Mouse (Mus musculus) hindbrain, embryonic 11.5 days (tissue): ENCODE measurements at regions not wholly inside any gene's neighbourhood (a gene's known extent, or its start where the extent isn't known, plus 50 kb on each side); places are given as distances from the start of the nearest gene placed in this dataset.
A peak's percentile ranks its signal among the peaks of the same experiment; 100 is the strongest.

Experiments
- ATAC-seq: fragments of 200-750 bp; cut with Nextera tagmentation; 2 replicates; pipeline ENCODE4 v1.8.0; 2017; ENCODE audit warnings: mild to moderate bottlenecking, moderate TSS enrichment, moderate library complexity; ENCODE audit not compliant: low FRiP score
- DNase-seq: peaks from one replicate; pipeline ENCODE4 v3.0.0-alpha.2; 2015; ENCODE audit warnings: low spot score
- H3K27ac ChIP-seq: fragments of 300-500 bp; sonication (generic); 2 replicates; pipeline ENCODE4 v1.5.1; 2014; ENCODE audit warnings: mild to moderate bottlenecking, low read depth, low read length
- H3K27me3 ChIP-seq: fragments of 300-500 bp; sonication (generic); 2 replicates; pipeline ENCODE4 v1.6.1; 2014; ENCODE audit warnings: mild to moderate bottlenecking, low read length, moderate library complexity, mixed read lengths; ENCODE audit not compliant: control insufficient read depth, insufficient read depth
- H3K36me3 ChIP-seq: fragments of 300-500 bp; sonication (generic); 2 replicates; pipeline ENCODE4 v1.6.1; 2014; ENCODE audit warnings: mild to moderate bottlenecking, low read length, moderate library complexity, mixed read lengths; ENCODE audit not compliant: control insufficient read depth, insufficient read depth
- H3K4me1 ChIP-seq: fragments of 300-500 bp; sonication (generic); replicated peaks from 2 replicates; pipeline ENCODE4 v1.6.1; 2014; ENCODE audit warnings: low read length, mixed read lengths; ENCODE audit not compliant: control insufficient read depth, insufficient read depth
- H3K4me2 ChIP-seq: fragments of 300-500 bp; sonication (generic); replicated peaks from 2 replicates; pipeline ENCODE4 v1.6.1; 2014; ENCODE audit warnings: mild to moderate bottlenecking, low read depth, low read length
- H3K4me3 ChIP-seq: fragments of 300-500 bp; sonication (generic); 2 replicates; pipeline ENCODE4 v1.5.1; 2014; ENCODE audit warnings: low read depth, low read length
- H3K9ac ChIP-seq: fragments of 300-500 bp; sonication (generic); 2 replicates; pipeline ENCODE4 v1.6.1; 2014; ENCODE audit warnings: low read depth, low read length
- H3K9me3 ChIP-seq: fragments of 300-500 bp; sonication (generic); 2 replicates; pipeline ENCODE4 v1.6.1; 2016; ENCODE audit warnings: low read length; ENCODE audit not compliant: control insufficient read depth
- WGBS: fragments of 180-500 bp; shearing (Covaris S2); extraction: QIAGEN DNeasy Blood & Tissue Kit; methylation state at CpG from one replicate; pipeline ENCODE4 v1.1.7; 2014; 5-methylcytosine and 5-hydroxymethylcytosine counted together

DNA sequence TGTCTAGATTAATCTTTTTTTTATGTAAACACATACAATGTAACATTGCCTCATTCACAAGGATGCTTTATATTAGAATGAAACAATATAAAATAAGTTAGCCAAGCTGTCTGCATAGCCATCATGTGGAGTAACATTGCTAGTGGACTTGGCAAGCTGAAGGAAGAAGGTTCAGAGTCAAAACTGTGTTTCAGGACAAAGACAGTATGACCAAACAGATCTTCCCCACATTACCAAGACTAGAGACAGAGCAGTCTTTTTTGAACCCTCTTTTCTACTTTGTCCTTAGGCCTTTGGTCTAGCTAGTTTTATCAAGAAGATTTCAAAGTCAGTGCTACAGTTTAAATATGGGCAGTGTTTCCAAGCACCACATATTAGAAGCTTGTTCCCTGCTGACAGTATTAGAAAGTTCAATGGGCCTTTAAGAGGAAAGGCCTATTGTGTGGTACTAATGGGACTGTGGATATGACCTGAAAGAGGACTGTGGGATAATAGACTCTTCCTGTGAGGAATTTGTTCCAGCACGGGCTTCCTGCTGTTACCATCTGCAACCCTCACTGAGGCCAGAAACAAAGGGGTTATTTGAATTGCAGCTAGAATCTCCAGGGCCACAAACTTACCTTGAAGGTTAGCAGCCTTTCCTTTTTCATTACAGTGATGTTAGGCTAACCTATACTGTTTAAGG, 449.1 kb upstream of the Lrrc7 start:
- Histone ChIP-seq H3K4me1 (no peaks in the 10 kb centered on the region), H3K4me3 (no peak overlapping the region), H3K36me3 (no peaks in the 10 kb centered on the region), H3K9me3 (no peaks in the 10 kb centered on the region), H3K4me2 (no peak overlapping the region), H3K9ac (no peak overlapping the region), H3K27me3 (no peaks in the 10 kb centered on the region; the same call in 1 of the 2 replicates), H3K27ac (no peak overlapping the region)
- 4% methylated on average over 1 of the region's 1 CpGs for WGBS
- DNase-seq (peak; percentile 38), ATAC-seq (peak; percentile 89)

DNA sequence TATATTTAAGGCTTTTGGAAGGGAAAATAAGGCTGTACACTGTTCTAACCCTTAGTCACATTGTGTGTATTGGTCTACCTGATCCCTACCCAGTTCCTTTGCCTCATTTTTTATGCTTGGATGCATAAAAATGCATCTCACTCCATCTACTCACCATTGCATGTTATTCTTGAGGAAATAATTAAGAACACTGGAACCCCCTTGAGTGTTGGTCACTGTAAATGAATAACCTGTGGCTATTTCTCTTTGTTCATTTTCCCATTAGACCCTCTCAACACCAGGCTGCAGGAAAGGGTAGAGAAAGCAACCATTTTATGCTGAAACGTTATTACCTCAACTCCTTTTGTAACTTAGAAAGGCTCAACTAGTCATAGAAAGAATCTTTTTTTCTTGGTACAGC, 442.0 kb upstream of the Lrrc7 start:
- Histone ChIP-seq H3K36me3 (no peaks in the 10 kb centered on the region), H3K9ac (no peak overlapping the region), H3K4me2 (no peak overlapping the region), H3K27me3 (no peaks in the 10 kb centered on the region; the same call in 1 of the 2 replicates), H3K9me3 (no peaks in the 10 kb centered on the region), H3K4me1 (no peaks in the 10 kb centered on the region), H3K27ac (no peak overlapping the region), H3K4me3 (no peak overlapping the region)
- no peak for ATAC-seq
- 52% methylated on average over 1 of the region's 1 CpGs for WGBS
- DNase-seq: no peak

DNA sequence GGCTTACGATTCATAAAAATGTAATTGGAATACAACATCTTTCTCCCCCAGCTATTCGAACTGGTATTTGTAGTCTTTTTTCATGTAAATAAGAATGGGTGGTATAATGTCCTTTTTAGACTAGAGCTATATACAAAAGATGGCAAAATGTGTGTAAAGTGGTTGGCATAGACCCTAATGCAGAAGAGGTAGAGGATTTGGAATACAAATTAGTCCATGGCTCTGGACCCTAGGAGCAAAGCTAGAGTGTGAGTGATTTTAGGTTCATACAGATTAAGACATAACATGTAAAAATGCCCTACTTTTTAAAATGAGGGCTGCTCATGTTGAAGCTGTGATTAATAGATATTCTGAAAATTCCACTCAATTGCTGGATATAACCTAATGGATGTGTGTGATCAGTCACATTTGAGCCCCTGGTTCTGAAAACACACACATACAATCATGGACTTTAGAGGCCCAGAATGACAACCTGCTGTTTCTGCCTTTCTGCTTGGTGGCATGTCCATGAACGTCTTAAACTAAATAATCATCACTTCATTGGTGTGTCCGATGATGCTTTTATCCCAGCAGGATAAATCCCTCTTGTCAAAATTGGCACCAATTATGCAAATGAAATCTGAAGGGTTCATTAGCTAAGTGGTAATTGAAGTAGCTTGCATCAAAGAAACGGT, 423.6 kb upstream of the Lrrc7 start:
- H3K27ac ChIP-seq: no peak overlapping the region
- no peak overlapping the region for H3K4me3 ChIP-seq
- H3K9ac ChIP-seq: no peak overlapping the region
- H3K36me3 ChIP-seq: no peaks in the 10 kb centered on the region
- no peak overlapping the region for H3K4me2 ChIP-seq
- ATAC-seq (no peak), DNase-seq (no peak)
- H3K27me3 ChIP-seq: no peaks in the 10 kb centered on the region
- 85% methylated on average over 5 of the region's 5 CpGs for WGBS
- H3K4me1 ChIP-seq: no peaks in the 10 kb centered on the region
- H3K9me3 ChIP-seq: no peaks in the 10 kb centered on the region

DNA sequence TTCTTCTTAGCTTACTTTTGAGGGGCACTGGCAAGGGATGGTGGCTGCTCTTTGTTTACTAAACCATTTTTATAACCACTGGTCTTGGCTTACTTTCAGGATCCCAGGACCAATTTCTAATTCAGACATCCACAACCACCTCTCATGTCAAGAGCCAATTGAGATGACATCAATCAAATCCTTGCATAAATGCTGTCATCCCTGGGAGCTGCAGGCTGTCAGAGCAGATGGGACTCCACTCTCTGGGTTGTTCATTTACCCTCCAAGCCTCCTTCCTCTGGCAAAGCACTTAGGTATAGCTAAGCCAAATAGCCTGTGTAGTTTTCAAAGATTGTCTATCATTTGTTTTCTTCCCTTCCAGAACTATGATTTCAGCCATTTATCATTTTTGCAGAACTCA, 385.0 kb upstream of the Lrrc7 start:
- Histone ChIP-seq H3K36me3 (no peaks in the 10 kb centered on the region), H3K27me3 (no peaks in the 10 kb centered on the region), H3K9ac (no peak overlapping the region), H3K4me3 (no peak overlapping the region), H3K4me1 (no peaks in the 10 kb centered on the region), H3K4me2 (no peak overlapping the region), H3K27ac (no peak overlapping the region), H3K9me3 (no peaks in the 10 kb centered on the region; the same call in 1 of the 2 replicates)
- DNase-seq (peak; percentile 5), ATAC-seq (peak; percentile 77)

DNA sequence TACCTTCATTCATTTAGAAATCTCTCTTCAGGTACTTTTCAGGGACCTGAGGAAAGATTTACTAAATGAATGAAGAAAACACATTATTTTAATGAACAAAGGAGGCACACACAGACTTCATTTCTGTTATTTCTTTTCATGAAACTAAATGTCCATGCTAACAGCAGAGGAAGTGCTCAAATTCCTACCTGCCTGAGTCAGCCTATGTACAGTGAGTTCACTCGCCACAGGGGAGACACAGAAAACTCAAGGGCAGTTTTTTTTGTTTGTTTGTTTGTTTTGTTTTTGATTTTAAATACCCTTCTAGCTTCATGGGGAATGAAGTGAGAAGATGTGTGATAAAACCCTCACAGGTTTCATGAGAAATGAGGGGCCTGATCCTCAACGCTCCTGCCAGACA, 343.1 kb upstream of the Lrrc7 start:
- Histone ChIP-seq H3K4me1 (no peaks in the 10 kb centered on the region), H3K9ac (no peak overlapping the region), H3K27ac (no peak overlapping the region), H3K4me2 (no peak overlapping the region), H3K4me3 (no peak overlapping the region), H3K36me3 (no peaks in the 10 kb centered on the region), H3K27me3 (no peaks in the 10 kb centered on the region), H3K9me3 (no peaks in the 10 kb centered on the region)
- 66% methylated on average over 2 of the region's 2 CpGs for WGBS
- DNase-seq: no peak
- no peak for ATAC-seq

DNA sequence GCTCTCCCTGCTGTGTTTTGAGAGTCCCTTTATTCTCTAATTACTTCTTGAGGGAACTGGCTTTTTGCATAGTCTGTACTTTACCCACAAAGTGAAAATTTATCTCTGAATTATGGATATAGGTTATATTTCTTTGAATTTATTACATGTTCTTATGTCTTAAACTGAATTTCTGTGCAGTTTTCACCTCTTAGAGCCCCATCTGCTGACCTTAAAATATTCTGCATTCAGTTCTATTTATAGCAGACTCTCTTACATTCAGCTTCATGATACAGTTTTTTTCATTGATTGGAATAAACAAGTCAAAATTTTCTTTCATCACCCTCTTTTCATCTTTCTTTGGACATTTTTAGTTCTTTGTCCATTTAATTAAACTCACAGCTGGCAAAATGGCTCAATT, 337.4 kb upstream of the Lrrc7 start:
- Histone ChIP-seq H3K4me1 (no peaks in the 10 kb centered on the region), H3K9me3 (no peaks in the 10 kb centered on the region), H3K27me3 (no peaks in the 10 kb centered on the region), H3K4me2 (no peak overlapping the region), H3K27ac (no peak overlapping the region), H3K36me3 (no peaks in the 10 kb centered on the region), H3K9ac (no peak overlapping the region), H3K4me3 (no peak overlapping the region)
- no peak for ATAC-seq
- DNase-seq: no peak

DNA sequence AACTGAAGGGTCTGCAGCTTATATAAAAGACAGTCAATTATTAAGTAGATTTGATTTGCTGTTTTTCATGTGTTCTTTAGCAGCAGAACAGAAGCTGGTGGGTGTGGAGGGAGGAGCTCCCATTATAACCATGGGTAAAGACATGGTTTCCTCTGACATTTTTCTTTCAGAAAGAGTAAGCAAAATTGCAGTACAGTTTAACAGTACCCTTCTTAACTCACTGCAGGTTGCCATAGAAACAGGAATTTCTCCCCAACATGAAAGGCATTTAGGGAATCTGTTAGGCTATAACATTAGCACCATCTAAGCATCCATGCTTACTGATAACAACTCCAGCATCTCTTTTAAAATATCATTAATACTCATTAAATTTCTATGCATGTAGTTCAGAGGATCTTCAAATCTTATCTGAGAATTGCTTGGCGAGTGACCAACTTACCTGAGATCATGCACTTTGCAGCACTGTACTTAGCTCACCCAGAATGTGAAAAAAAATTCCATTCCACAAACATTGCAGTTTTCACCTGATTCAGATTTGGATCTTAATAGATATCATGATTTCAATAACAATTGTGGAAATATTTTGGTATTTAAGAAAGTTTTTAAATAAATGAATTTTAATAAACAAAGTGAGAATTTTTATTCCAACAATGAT, 324.8 kb upstream of the Lrrc7 start:
- Histone ChIP-seq H3K4me3 (no peak overlapping the region), H3K27me3 (no peaks in the 10 kb centered on the region), H3K9me3 (no peaks in the 10 kb centered on the region), H3K36me3 (no peaks in the 10 kb centered on the region), H3K27ac (no peak overlapping the region), H3K9ac (no peak overlapping the region), H3K4me2 (no peak overlapping the region), H3K4me1 (no peaks in the 10 kb centered on the region)
- DNase-seq: no peak
- ATAC-seq: no peak
- WGBS: 75% methylated on average over 1 of the region's 1 CpGs

DNA sequence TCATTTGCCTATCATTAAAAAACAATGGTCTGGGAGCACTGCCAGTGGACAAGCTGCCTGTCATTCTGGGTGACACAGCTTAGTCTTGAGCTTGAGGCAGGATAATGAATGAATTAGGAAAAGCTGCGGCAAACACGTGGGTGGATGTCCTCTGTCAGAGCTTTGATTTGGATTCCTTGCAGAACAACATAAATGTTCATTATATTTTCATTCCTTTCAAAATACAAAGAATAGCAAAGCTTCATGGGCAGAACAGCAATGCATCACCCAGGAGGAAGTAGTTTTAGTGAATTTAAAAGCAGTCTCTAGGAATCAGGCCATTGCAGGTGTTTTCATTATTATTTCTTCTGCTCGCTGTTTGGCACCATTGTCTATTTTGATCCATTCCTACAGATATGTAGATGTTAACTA, 324.3 kb upstream of the Lrrc7 start:
- no peak for DNase-seq
- no peaks in the 10 kb centered on the region for H3K27me3 ChIP-seq
- H3K4me1 ChIP-seq: no peaks in the 10 kb centered on the region
- no peaks in the 10 kb centered on the region for H3K9me3 ChIP-seq
- 64% methylated on average over 3 of the region's 3 CpGs for WGBS
- no peak overlapping the region for H3K4me2 ChIP-seq
- H3K9ac ChIP-seq: no peak overlapping the region
- no peak overlapping the region for H3K4me3 ChIP-seq
- no peak overlapping the region for H3K27ac ChIP-seq
- no peak for ATAC-seq
- no peaks in the 10 kb centered on the region for H3K36me3 ChIP-seq
